Mouse (Mus musculus): ENCODE results near the gene Rps6kb1. TPM values are rescaled to one million over a fixed set of nuclear protein-coding genes. Genes with fewer than 3 reads are reported as not detected.
A peak's percentile ranks its signal among the peaks of the same experiment; 100 is the strongest.

The Rps6kb1 gene
- total and polyA plus RNA-seq, 3 experiments: 39.3 to 73.6 (median 49.4) TPM

- Histone ChIP-seq H3K4me1 (ENCODE audit: control insufficient read depth in 1 of 2, insufficient read depth in 2 of 2, low read length in 2 of 2) (no peaks in the 10 kb centered on the region), H3K9ac (ENCODE audit: control insufficient read depth, low read depth, low read length, poor library complexity, severe bottlenecking) (no peak overlapping the region), H3K27ac (ENCODE audit: control insufficient read depth, low read depth, low read length) (no peak overlapping the region), H3K4me3 (ENCODE audit: control insufficient read depth in 1 of 2, insufficient read depth in 1 of 2, low read depth in 2 of 2, low read length in 2 of 2) (no peak overlapping the region), H3K27me3 (ENCODE audit: control insufficient read depth in 1 of 2, insufficient read depth in 2 of 2, low read length in 2 of 2) (no peaks in the 10 kb centered on the region), H3K36me3 (ENCODE audit: control insufficient read depth in 1 of 2, insufficient read depth in 2 of 2, low read length in 2 of 2) (peaks cover 0 to 15% of the 10 kb centered on the region in 2 experiments; a peak in 2 of 4 replicates), H3K9me3 (replicated peaks; ENCODE audit: insufficient read depth, low read length) (no peaks in the 10 kb centered on the region), H3K79me2 (ENCODE audit: control insufficient read depth, insufficient read depth, low read length, poor library complexity) (no peaks in the 10 kb centered on the region)
- no peak for DNase-seq (ENCODE audit: low read depth, low spot score)
- TF ChIP-seq USF1 (IDR thresholded peaks at IDR 0.05; ENCODE audit: low read depth, low read length) (peak; percentile 25; the same call in 1 of the 2 replicates), ETS1 (IDR thresholded peaks at IDR 0.05; ENCODE audit: low read depth, low read length) (no peak)
These were observed 8.9 kb upstream of the Rps6kb1 start for GRCm38 (mm10) chr11:86553525-86553924.

DNA sequence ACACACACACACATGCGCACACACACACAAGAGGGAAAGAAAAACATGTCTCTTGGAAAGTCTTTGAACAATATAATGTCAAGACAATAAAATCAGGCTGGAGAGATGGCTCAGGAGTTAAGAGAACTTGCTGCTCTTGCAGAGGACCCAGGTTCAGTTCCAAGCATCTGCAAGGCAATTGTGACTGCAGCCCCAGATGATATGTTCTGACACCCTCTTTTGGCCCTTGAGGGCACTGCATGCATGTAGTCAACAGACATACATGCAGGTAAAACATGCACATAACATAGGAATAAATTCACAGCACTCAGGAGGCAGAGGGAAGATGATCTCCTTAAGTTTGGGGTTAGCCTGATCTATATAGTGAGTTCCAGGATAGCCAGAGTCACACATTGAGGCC lies 2.8 kb upstream of the Rps6kb1 start:
- H3K27ac ChIP-seq (ENCODE audit: control insufficient read depth, low read depth, low read length): no peak overlapping the region
- TF ChIP-seq HCFC1 (IDR thresholded peaks at IDR 0.05; ENCODE audit: low read depth, low read length) (no peak), SMC3 (IDR thresholded peaks at IDR 0.05; ENCODE audit: low read depth, low read length) (peak; percentile 56), ZC3H11A (IDR thresholded peaks at IDR 0.05; ENCODE audit: low read depth, low read length) (0 out of 2 replicates have a peak, but pooled peaks have one; percentile 2), RCOR1 (IDR thresholded peaks at IDR 0.05; ENCODE audit: low read depth, low read length) (no peak), RAD21 (IDR thresholded peaks at IDR 0.05; ENCODE audit: low read depth, low read length) (peak; percentile 42), MXI1 (IDR thresholded peaks at IDR 0.05; ENCODE audit: low read depth, low read length) (0 out of 2 replicates have a peak, but pooled peaks have one; percentile 27), CTCF (IDR thresholded peaks at IDR 0.05 in 2 of 3, conservative IDR thresholded peaks at IDR 0.05 in 1 of 3; ENCODE audit: control insufficient read depth in 1 of 3, insufficient read depth in 1 of 3, low read depth in 2 of 3, low read length in 3 of 3, poor library complexity in 1 of 3, severe bottlenecking in 1 of 3) (peak; percentile 63 to 71 (median 70)), SIN3A (IDR thresholded peaks at IDR 0.05; ENCODE audit: low read length) (peak; percentile 38; the same call in 1 of the 2 replicates)
- H3K4me1 ChIP-seq (ENCODE audit: control insufficient read depth in 1 of 2, insufficient read depth in 2 of 2, low read length in 2 of 2): peaks cover 8 to 11% of the 10 kb centered on the region in 2 experiments
- peaks cover 5 to 16% of the 10 kb centered on the region in 2 experiments for H3K36me3 ChIP-seq (ENCODE audit: control insufficient read depth in 1 of 2, insufficient read depth in 2 of 2, low read length in 2 of 2)
- H3K79me2 ChIP-seq (ENCODE audit: control insufficient read depth, insufficient read depth, low read length, poor library complexity): peaks cover 31% of the 10 kb centered on the region
- no peak overlapping the region for H3K9ac ChIP-seq (ENCODE audit: control insufficient read depth, low read depth, low read length, poor library complexity, severe bottlenecking)
- DNase-seq (ENCODE audit: low read depth, low spot score): peak; percentile 86
- no peaks in the 10 kb centered on the region for H3K27me3 ChIP-seq (ENCODE audit: control insufficient read depth in 1 of 2, insufficient read depth in 2 of 2, low read length in 2 of 2)
- H3K4me3 ChIP-seq (ENCODE audit: control insufficient read depth in 1 of 2, insufficient read depth in 1 of 2, low read depth in 2 of 2, low read length in 2 of 2): no peak overlapping the region
- no peaks in the 10 kb centered on the region for H3K9me3 ChIP-seq (replicated peaks; ENCODE audit: insufficient read depth, low read length)

DNA sequence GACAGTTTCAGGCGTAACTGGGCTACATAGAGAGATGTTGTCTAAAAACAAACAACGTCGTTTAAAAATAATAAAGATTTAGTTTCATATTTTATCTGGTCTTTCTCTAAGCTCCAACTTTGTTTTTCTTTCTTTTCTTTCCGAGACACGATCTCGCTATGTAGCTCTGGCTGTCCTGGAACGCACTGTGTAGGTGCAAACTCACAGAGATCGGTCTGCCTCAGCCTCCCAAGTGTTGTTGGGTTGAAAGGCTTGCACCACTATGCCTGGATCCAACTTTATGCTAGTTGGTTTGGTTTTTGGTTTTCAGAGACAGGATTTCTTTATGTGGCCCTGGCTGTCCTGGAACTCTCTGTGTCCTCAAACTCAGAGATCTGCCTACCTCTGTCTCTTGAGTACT lies 951 bp upstream of the Rps6kb1 start:
- peaks cover 8 to 12% of the 10 kb centered on the region in 2 experiments for H3K4me1 ChIP-seq (ENCODE audit: control insufficient read depth in 1 of 2, insufficient read depth in 2 of 2, low read length in 2 of 2)
- peak overlapping the region; percentile 82 for H3K9ac ChIP-seq (ENCODE audit: control insufficient read depth, low read depth, low read length, poor library complexity, severe bottlenecking)
- peak overlapping the region; percentile 65 to 88 for H3K4me3 ChIP-seq (ENCODE audit: control insufficient read depth in 1 of 2, insufficient read depth in 1 of 2, low read depth in 2 of 2, low read length in 2 of 2)
- peaks cover 47% of the 10 kb centered on the region for H3K79me2 ChIP-seq (ENCODE audit: control insufficient read depth, insufficient read depth, low read length, poor library complexity)
- peak overlapping the region; percentile 99 for H3K27ac ChIP-seq (ENCODE audit: control insufficient read depth, low read depth, low read length)
- peak; percentile 69 for DNase-seq (ENCODE audit: low read depth, low spot score)
- TF ChIP-seq JUND (IDR thresholded peaks at IDR 0.05; ENCODE audit: low read depth, low read length) (0 out of 2 replicates have a peak, but pooled peaks have one; percentile 13), EP300 (IDR thresholded peaks at IDR 0.05; ENCODE audit: low read depth in 1 of 2, low read length in 2 of 2) (no peak), POLR2AphosphoS5 (IDR thresholded peaks at IDR 0.05; ENCODE audit: borderline replicate concordance, low read depth, low read length) (no peak), RCOR1 (IDR thresholded peaks at IDR 0.05; ENCODE audit: low read depth, low read length) (peak; percentile 42; the same call in 1 of the 2 replicates), E2F4 (IDR thresholded peaks at IDR 0.05; ENCODE audit: borderline replicate concordance, low read depth, low read length) (0 out of 2 replicates have a peak, but pooled peaks have one; percentile 7), MEF2A (IDR thresholded peaks at IDR 0.05; ENCODE audit: extremely low read depth, insufficient replicate concordance, low read depth, low read length, poor library complexity, severe bottlenecking) (no peak), TCF12 (IDR thresholded peaks at IDR 0.05; ENCODE audit: low read depth, low read length) (no peak), USF1 (IDR thresholded peaks at IDR 0.05; ENCODE audit: low read depth, low read length) (no peak)
- peaks cover 5 to 26% of the 10 kb centered on the region in 2 experiments for H3K36me3 ChIP-seq (ENCODE audit: control insufficient read depth in 1 of 2, insufficient read depth in 2 of 2, low read length in 2 of 2)
- H3K9me3 ChIP-seq (replicated peaks; ENCODE audit: insufficient read depth, low read length): no peaks in the 10 kb centered on the region
- H3K27me3 ChIP-seq (ENCODE audit: control insufficient read depth in 1 of 2, insufficient read depth in 2 of 2, low read length in 2 of 2): no peaks in the 10 kb centered on the region
